Mouse (Mus musculus) layer of hippocampus, postnatal 10 days (tissue): ENCODE measurements at regions not wholly inside any gene's neighbourhood (a gene's known extent, or its start where the extent isn't known, plus 50 kb on each side); places are given as distances from the start of the nearest gene placed in this dataset.
"Not testable (repeated sequence)": the region's sequence is repeated elsewhere in the genome, so short reads cannot be mapped to it uniquely, and the experiment has no call there.

Source experiments
- DNase-seq, 2 experiments: peaks; one replicate each; pipeline ENCODE4 v3.0.0; 2021; ENCODE audit warnings: low spot score in 2 of 2

GRCm38 (mm10) chr6:109125447-109125846 lies 297.0 kb downstream of the Edem1 start:
- no peak for DNase-seq

- DNase-seq, result no peak
Observed at GRCm38 (mm10) chr6:109127203-109127602, 298.8 kb downstream of the Edem1 start.

- no peak for DNase-seq
Observed at GRCm38 (mm10) chr6:109146111-109146510, 317.7 kb downstream of the Edem1 start.

GRCm38 (mm10) chr6:109149043-109149442 lies 320.6 kb downstream of the Edem1 start:
- DNase-seq, result no peak

- peak; percentile 93 to 95 for DNase-seq
Observed at GRCm38 (mm10) chr6:109150023-109150911, 321.8 kb downstream of the Edem1 start.

- DNase-seq, result no peak
Observed at GRCm38 (mm10) chr6:109150912-109151256, 322.4 kb downstream of the Edem1 start.

GRCm38 (mm10) chr6:109153624-109154023 lies 325.2 kb downstream of the Edem1 start:
- DNase-seq, result no peak

- no peak for DNase-seq
Observed at GRCm38 (mm10) chr6:109159561-109159960, 331.1 kb downstream of the Edem1 start.

- no peak for DNase-seq
Observed at GRCm38 (mm10) chr6:109167439-109167838, 339.0 kb downstream of the Edem1 start.

GRCm38 (mm10) chr6:109172104-109172850 lies 343.8 kb downstream of the Edem1 start:
- no peak for DNase-seq

GRCm38 (mm10) chr6:109173015-109173414 lies 344.6 kb downstream of the Edem1 start:
- no peak for DNase-seq

- DNase-seq, result no peak
Observed at GRCm38 (mm10) chr6:109176876-109177275, 348.4 kb downstream of the Edem1 start.

- no peak for DNase-seq
Observed at GRCm38 (mm10) chr6:109182878-109183277, 354.4 kb downstream of the Edem1 start.

GRCm38 (mm10) chr6:109193061-109193460 lies 364.6 kb downstream of the Edem1 start:
- not testable (repeated sequence) for DNase-seq

- no peak for DNase-seq
Observed at GRCm38 (mm10) chr6:109193603-109194002, 365.2 kb downstream of the Edem1 start.

- DNase-seq, result no peak
Observed at GRCm38 (mm10) chr6:109209699-109210098, 381.3 kb downstream of the Edem1 start.

- DNase-seq, result no peak
Observed at GRCm38 (mm10) chr6:109230391-109230790, 401.9 kb downstream of the Edem1 start.

- peak in 1 of 2 experiments; percentile 11 for DNase-seq
Observed at GRCm38 (mm10) chr6:109233426-109233825, 405.0 kb downstream of the Edem1 start.

GRCm38 (mm10) chr6:109245666-109246065 lies 417.2 kb downstream of the Edem1 start:
- DNase-seq, result no peak

- not testable (repeated sequence) for DNase-seq
Observed at GRCm38 (mm10) chr6:109246510-109246909, 418.1 kb downstream of the Edem1 start.
